Mouse (Mus musculus) hindbrain, postnatal 0 days (tissue): ENCODE data around the gene Lmo7. TPM values are rescaled to one million over a fixed set of nuclear protein-coding genes. Genes with fewer than 3 reads are reported as not detected.

ENCODE experiments used
- ATAC-seq: fragments of 200-750 bp; cut with Nextera tagmentation; 2 replicates; pipeline ENCODE4 v1.8.0; 2017; ENCODE audit warnings: mild to moderate bottlenecking, moderate TSS enrichment, moderate library complexity
- DNase-seq: peaks from one replicate; pipeline ENCODE4 v3.0.0-alpha.2; 2015; ENCODE audit warnings: low spot score
- H3K27ac ChIP-seq: fragments of 300-500 bp; sonication (generic); 2 replicates; pipeline ENCODE4 v1.5.1; 2014; ENCODE audit warnings: mild to moderate bottlenecking
- H3K27me3 ChIP-seq: fragments of 300-500 bp; sonication (generic); 2 replicates; pipeline ENCODE4 v1.6.1; 2014; ENCODE audit warnings: low read length, mixed read lengths; ENCODE audit not compliant: insufficient read depth
- H3K36me3 ChIP-seq: fragments of 300-500 bp; sonication (generic); 2 replicates; pipeline ENCODE4 v1.6.1; 2014; ENCODE audit warnings: low read length, mixed read lengths; ENCODE audit not compliant: insufficient read depth
- H3K4me1 ChIP-seq: fragments of 300-500 bp; sonication (generic); 2 replicates; pipeline ENCODE4 v1.6.1; 2014; ENCODE audit warnings: antibody characterized with exemption, low read length, mixed read lengths; ENCODE audit not compliant: insufficient read depth
- H3K4me2 ChIP-seq: fragments of 300-500 bp; sonication (generic); 2 replicates; pipeline ENCODE4 v1.6.1; 2014; ENCODE audit warnings: low read depth, mild to moderate bottlenecking, low read length, moderate library complexity, mixed read lengths
- H3K4me3 ChIP-seq: fragments of 300-500 bp; sonication (generic); 2 replicates; pipeline ENCODE4 v1.5.1; 2014; ENCODE audit warnings: low read length
- H3K9ac ChIP-seq: fragments of 300-500 bp; sonication (generic); replicated peaks from 2 replicates; pipeline ENCODE4 v1.6.1; 2014; ENCODE audit warnings: mild to moderate bottlenecking, low read length, moderate library complexity, mixed read lengths
- H3K9me3 ChIP-seq: fragments of 300-500 bp; sonication (generic); 2 replicates; pipeline ENCODE4 v1.6.1; 2016; ENCODE audit warnings: low read length, mixed read lengths
- CTCF ChIP-seq: IDR thresholded peaks from 2 replicates; pipeline ENCODE4 v1.5.1; 2016; ENCODE audit warnings: antibody characterized with exemption, control low read depth, low read depth
- WGBS: fragments of 180-500 bp; shearing (Covaris S2); extraction: QIAGEN DNeasy Blood & Tissue Kit; methylation state at CpG from one replicate; pipeline ENCODE4 v1.1.7; 2014; 5-methylcytosine and 5-hydroxymethylcytosine counted together
- polyA plus RNA-seq: library from polyadenylated mRNA; unstranded; fragments of >200 nt; fragmentation: Nextera tagmentation; extraction: Ambion mirVana; gene quantifications from 2 replicates; pipeline ENCODE4 v1.2.1, GENCODE M21; 2015
- total RNA-seq: library from RNA; depleted of rRNA; stranded (reverse); fragments of >200 nt; gene quantifications from 2 replicates; pipeline ENCODE4 v1.2.3, GENCODE M21; 2014

Gene Lmo7
- total and polyA plus RNA-seq, 2 experiments from 2014 or later, result 2.3 to 10.6 TPM

DNA sequence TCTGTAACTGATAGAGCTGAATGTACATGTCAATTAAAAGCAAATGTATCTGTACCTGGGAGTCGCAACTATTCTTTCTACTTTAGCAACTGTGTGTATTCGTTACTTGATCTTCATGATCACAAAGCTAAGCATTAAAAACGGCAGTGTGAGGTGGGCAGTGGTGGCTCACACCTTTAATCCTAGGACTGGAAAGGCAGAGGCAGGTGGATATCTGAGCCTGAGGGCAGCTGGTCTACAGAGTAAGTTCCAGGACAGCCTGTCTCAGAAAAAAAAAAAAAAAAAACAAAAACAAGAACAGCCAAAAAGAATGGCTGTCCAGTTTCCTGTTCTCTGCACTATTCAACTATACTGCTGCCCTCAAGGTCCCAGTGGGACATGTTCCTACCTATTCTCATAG is 182.6 kb downstream of the Lmo7 start:
- Histone ChIP-seq H3K27me3 (no peaks in the 10 kb centered on the region), H3K9me3 (no peaks in the 10 kb centered on the region), H3K27ac (no peak overlapping the region), H3K9ac (no peak overlapping the region), H3K4me2 (no peak overlapping the region), H3K4me1 (no peaks in the 10 kb centered on the region), H3K36me3 (no peaks in the 10 kb centered on the region), H3K4me3 (no peak overlapping the region)
- no peak for DNase-seq
- no peak for TF ChIP-seq CTCF
- WGBS, result 87% methylated on average over 3 of the region's 3 CpGs
- no peak for ATAC-seq

DNA sequence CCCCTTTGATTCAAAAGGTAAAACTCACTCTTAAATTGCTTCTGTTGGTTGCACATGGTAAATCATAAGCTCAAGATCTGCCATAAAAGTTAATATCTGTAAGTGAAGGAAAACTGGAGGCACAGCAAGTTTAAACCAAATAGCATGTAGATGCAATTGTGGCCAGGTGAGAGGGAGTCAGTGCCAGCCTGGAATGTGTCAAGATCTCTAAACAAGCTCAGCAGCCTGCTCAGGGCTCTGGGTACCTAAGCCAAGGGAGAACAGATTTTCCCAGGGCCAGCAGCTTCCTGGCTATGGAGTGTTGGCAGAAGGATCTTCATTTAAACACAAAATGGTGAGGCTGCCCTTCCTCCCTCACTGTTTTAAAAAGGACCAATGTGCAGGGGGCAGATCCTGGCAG is 184.6 kb downstream of the Lmo7 start:
- no peak overlapping the region for H3K4me3 ChIP-seq
- H3K4me2 ChIP-seq, result no peak overlapping the region
- H3K27ac ChIP-seq, result no peak overlapping the region
- ATAC-seq, result no peak
- TF ChIP-seq CTCF, result no peak
- no peaks in the 10 kb centered on the region for H3K4me1 ChIP-seq
- no peak overlapping the region for H3K9ac ChIP-seq
- H3K36me3 ChIP-seq, result no peaks in the 10 kb centered on the region
- no peaks in the 10 kb centered on the region for H3K9me3 ChIP-seq
- DNase-seq, result no peak
- H3K27me3 ChIP-seq, result no peaks in the 10 kb centered on the region

DNA sequence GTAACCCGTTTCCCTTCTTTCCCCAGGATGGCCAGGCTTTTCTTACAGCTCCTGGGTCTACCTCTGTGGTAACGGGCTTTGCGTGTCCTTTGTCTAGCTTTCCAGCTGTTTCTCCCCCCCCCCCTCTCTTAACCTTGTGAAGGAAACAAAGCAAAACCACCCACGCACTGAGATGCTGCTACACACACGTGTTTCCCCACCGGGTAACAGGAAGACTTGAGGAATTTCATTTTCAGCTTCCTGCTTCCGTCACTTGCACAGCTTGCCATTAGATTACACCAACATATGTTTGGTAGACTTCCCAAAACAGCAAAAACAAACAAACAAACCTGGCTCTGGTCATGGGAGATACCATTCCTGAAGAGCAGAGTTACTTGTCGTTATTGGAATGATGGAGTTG is 186.1 kb downstream of the Lmo7 start:
- Histone ChIP-seq H3K4me2 (no peak overlapping the region), H3K27me3 (no peaks in the 10 kb centered on the region), H3K27ac (no peak overlapping the region), H3K9ac (no peak overlapping the region), H3K9me3 (no peaks in the 10 kb centered on the region), H3K4me3 (no peak overlapping the region), H3K36me3 (no peaks in the 10 kb centered on the region), H3K4me1 (no peaks in the 10 kb centered on the region)
- 77% methylated on average over 8 of the region's 8 CpGs for WGBS
- DNase-seq (no peak), ATAC-seq (no peak)
- TF ChIP-seq CTCF, result no peak

DNA sequence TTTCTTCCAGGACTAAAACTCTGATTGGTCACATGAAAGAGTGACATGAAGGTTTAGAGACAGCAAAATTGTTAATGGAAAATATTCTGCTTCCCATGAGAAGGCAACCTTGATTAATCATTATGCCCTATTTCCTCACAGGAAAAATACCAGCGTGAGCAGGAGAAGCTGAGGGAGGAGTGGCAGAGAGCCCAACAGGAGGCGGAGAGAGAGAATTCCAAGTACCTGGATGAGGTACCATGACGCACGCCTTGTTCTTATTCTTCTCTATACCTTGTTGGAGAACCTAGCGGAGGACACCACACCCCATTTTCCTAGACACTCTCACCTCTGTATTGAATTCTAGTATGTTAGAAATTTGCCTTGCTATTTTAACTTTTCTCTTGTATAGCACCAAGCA is 188.7 kb downstream of the Lmo7 start:
- Histone ChIP-seq H3K9me3 (no peaks in the 10 kb centered on the region), H3K27ac (no peak overlapping the region), H3K4me1 (no peaks in the 10 kb centered on the region), H3K4me3 (no peak overlapping the region), H3K4me2 (no peak overlapping the region), H3K27me3 (no peaks in the 10 kb centered on the region), H3K9ac (no peak overlapping the region), H3K36me3 (no peaks in the 10 kb centered on the region)
- ATAC-seq (no peak), DNase-seq (no peak)
- 96% methylated on average over 5 of the region's 5 CpGs for WGBS
- no peak for TF ChIP-seq CTCF

DNA sequence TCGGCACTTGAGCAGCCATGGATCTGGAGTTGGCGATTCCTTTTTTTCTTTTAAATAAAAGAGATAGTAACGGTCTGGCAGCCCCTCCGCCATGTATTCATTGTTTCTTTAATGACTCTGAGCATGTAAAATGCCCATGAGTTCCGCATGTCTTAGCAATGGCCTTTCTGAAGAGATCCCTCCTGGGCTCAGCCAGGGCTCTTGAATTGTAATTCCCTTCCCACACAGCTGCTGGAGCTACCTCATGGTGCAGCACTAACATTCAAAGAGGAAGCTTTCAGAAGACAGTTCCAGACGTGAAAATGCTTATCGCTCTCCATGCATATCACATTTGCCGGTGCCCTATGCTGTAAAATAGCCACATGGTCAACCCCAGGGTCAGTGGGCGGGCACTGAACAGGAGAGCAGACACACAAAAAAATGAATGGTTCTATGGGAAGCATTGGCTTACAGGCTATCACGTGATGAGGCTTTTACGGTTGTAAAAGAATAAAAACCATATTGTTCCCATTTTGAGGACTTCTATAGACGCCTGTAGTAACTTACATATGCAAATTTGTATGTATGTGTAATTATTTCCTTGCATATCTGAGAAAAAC is 198.0 kb downstream of the Lmo7 start:
- no peak for ATAC-seq
- no peak for DNase-seq
- no peaks in the 10 kb centered on the region for H3K36me3 ChIP-seq
- no peak overlapping the region for H3K27ac ChIP-seq
- no peaks in the 10 kb centered on the region for H3K4me1 ChIP-seq
- H3K27me3 ChIP-seq, result no peaks in the 10 kb centered on the region
- no peak overlapping the region for H3K4me3 ChIP-seq
- TF ChIP-seq CTCF, result no peak
- H3K9ac ChIP-seq, result no peak overlapping the region
- H3K9me3 ChIP-seq, result no peaks in the 10 kb centered on the region
- WGBS, result 48% methylated on average over 12 of the region's 12 CpGs
- no peak overlapping the region for H3K4me2 ChIP-seq

DNA sequence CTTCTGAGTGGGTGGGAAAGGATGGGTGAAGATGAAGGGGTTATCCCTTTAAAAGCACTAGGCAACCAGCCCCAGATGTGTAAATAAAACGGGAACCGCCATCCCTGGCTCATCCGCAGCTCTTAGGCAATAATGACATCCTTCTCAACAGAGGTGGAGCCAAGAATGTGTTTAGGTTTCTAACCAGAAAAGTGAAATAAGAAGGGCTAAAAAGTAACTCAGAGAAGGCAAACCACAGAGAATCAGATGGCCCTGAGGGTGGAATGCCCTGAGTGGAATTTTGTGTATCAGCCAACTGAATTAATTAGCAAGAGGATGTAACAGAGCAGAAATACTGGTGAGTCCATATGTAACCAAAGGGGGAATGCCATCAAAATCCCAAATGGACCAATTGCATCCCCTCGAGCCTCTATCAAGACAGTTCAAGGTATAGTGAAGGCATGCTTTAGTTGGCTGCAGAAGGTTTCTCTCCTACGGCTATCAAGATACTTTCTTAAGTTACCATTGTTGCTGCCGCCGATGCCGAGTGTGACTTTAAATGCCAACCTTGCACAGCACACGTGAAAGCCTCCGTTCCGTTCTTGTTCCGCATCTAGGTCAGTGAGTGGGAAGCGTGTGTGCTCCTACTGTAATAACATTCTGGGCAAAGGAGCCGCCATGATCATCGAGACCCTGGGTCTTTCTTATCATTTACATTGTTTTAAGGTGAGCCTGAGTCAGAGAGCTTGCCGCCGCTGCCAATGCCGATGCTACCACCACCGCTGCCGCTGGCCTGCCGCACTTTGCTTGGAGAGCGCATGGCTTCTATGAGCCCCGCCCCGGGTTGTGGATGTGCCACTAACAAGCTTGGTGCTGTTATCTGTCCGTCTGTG is 201.1 kb downstream of the Lmo7 start:
- no peak for TF ChIP-seq CTCF
- DNase-seq, result no peak
- Histone ChIP-seq H3K4me1 (no peaks in the 10 kb centered on the region), H3K9me3 (no peaks in the 10 kb centered on the region), H3K27ac (no peak overlapping the region), H3K27me3 (no peaks in the 10 kb centered on the region), H3K9ac (no peak overlapping the region), H3K4me2 (no peak overlapping the region), H3K4me3 (no peak overlapping the region), H3K36me3 (no peaks in the 10 kb centered on the region)
- ATAC-seq, result no peak
- 95% methylated on average over 25 of the region's 25 CpGs for WGBS

DNA sequence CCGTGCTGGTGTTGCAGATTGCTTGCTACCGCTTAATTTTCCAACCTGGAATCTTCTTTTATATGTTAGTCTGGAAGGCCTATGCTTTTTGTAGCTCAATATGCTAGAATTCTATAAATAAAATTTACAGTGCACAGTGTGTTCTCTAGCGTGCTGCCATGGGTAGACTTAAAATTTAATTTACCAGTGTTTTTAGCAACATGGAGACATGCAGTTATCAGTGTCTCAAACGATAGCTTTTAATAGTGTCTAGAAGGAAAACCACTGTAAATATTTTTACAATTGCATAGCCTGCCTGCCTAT is 201.6 kb downstream of the Lmo7 start:
- no peak for ATAC-seq
- 98% methylated on average over 4 of the region's 4 CpGs for WGBS
- no peak for TF ChIP-seq CTCF

More for the DNA sequence above, 201.6 kb downstream of the Lmo7 start:
- Histone ChIP-seq H3K27ac (no peak overlapping the region), H3K4me3 (no peak overlapping the region), H3K4me1 (no peaks in the 10 kb centered on the region), H3K9ac (no peak overlapping the region), H3K27me3 (no peaks in the 10 kb centered on the region), H3K36me3 (no peaks in the 10 kb centered on the region), H3K9me3 (no peaks in the 10 kb centered on the region), H3K4me2 (no peak overlapping the region)
- DNase-seq, result no peak
